Mouse (Mus musculus): Measurements from ENCODE around the gene Adamts7.

Gene Adamts7

DNA sequence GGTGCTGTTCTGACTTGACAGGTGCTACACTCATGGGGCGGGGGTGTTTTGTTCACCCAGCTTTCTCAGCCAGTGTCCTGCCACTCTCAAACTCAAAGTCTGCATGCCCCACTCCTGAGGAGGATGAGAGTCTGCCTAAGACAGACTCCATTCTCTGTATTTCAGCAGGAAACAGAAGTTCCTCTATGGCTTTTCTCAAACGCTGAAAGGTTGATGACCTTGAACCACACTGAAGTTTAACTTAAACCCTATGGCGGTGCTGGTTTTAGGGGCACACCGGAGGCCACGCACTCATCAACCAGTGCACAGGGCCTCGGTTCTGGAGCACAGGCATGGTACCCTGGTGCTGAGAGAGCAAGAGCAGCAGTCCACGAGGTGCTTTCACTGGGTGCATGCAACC, 94.4 kb downstream of the Adamts7 start:
- in situ Hi-C loops (cut with MboI), result no loop called here

Data from mature B cell (primary cell).